Mouse (Mus musculus): ENCODE data around the gene Cmpk1.

GRCm38 (mm10) chr4:114973229-114973740 is 13.8 kb downstream of the Cmpk1 start:
- TF ChIP-seq CTCF (conservative IDR thresholded peaks at IDR 0.05 in 1 of 2, IDR thresholded peaks at IDR 0.05 in 1 of 2; ENCODE audit: low read depth in 2 of 2, low read length in 2 of 2) (no peak), ZNF384 (IDR thresholded peaks at IDR 0.05; ENCODE audit: low read depth, low read length) (no peak)

Measured in CH12.LX (cell line).